Comparison of ENCODE assay signal across 9 mouse cellular contexts in the genomic region with DNA sequence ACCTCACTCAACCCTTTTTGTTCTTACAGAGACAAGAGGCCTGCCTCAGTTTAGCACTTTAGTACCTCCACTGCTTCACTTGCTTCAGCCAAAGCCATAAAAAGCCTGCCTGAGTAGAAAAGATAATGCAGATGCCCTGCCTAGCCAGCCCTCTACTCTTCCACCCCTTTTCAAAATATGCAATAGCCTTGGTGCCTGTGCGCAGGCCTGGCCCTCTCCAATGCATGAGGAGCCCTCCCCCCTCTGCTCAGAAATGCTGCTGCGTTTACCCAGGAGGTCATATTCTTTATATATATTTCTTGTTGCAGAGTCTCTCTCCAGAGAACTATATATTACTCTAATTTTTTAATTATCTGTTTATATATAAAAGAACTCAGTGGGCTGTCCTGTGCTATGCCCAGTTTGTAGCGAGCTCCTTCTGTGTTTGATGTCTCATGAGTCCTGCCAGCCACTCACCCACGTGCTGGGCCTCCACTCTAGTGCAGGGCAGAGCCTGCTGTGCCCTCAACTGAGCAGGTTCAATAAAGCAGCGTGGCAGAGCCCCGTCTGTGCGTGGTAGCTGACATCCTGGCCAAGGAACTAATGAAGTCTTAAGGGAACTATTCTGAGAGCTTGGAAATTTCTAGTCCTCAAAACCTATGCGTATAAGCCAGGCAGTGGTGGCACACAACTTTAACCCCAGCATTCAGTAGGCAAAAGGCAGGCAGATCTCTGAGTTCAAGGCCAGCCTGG. TPM values are rescaled to one million over a fixed set of nuclear protein-coding genes. Genes with fewer than 3 reads are reported as not detected.
DNase-seq lines count a peak whose midpoint lies in the region; ATAC-seq lines count a peak whose summit lies in the region.
"Had no signal": no experiment of that assay in that cellular context is flagged by ENCODE, and none has a peak within 500 bp of the region (broad histone marks: within the 10 kb centered on the region; RNA-seq: fewer than 3 reads in every experiment).

No protein-coding gene starts in this region.

- H3K27ac ChIP-seq in embryonic facial prominence, embryonic 10.5 days (replicated peaks): peak overlapping the region; percentile 77
- H3K27ac ChIP-seq in intestine, embryonic 14.5 days (ENCODE audit: low read depth): peak overlapping the region; percentile 93
- H3K27ac ChIP-seq in neural tube, embryonic 12.5 days: peak overlapping the region; percentile 59

- peak overlapping the region; percentile 23; the same call in 1 of the 2 replicates for H3K4me2 ChIP-seq in intestine, embryonic 14.5 days (ENCODE audit: low read length)
- H3K4me2 ChIP-seq in neural tube, embryonic 12.5 days (replicated peaks): 0 out of 2 replicates have a peak overlapping the region, but pooled peaks have one; percentile 9

- no peaks in the 10 kb centered on the region for H3K9me3 ChIP-seq in embryonic facial prominence, embryonic 10.5 days
- H3K9me3 ChIP-seq in intestine, embryonic 14.5 days (ENCODE audit: control insufficient read depth, low read length): no peaks in the 10 kb centered on the region
- no peaks in the 10 kb centered on the region for H3K9me3 ChIP-seq in neural tube, embryonic 12.5 days

- H3K4me3 ChIP-seq in embryonic facial prominence, embryonic 10.5 days: 0 out of 2 replicates have a peak overlapping the region, but pooled peaks have one; percentile 25
- no peak overlapping the region for H3K4me3 ChIP-seq in intestine, embryonic 14.5 days (ENCODE audit: low read depth, low read length)
- no peak overlapping the region for H3K4me3 ChIP-seq in neural tube, embryonic 12.5 days

- WGBS in embryonic facial prominence, embryonic 10.5 days: 55% methylated on average over 8 of the region's 8 CpGs
- WGBS in intestine, embryonic 14.5 days: 34% methylated on average over 8 of the region's 8 CpGs
- WGBS in neural tube, embryonic 12.5 days: 27% methylated on average over 8 of the region's 8 CpGs

- ATAC-seq in intestine, embryonic 14.5 days (replicated peaks; ENCODE audit: low FRiP score, low TSS enrichment, low read depth): no peak
- peak; percentile 27; the same call in 1 of the 2 replicates for ATAC-seq in neural tube, embryonic 12.5 days (ENCODE audit: low FRiP score, low read depth)

- peak; percentile 47 for DNase-seq in kidney, postnatal 10 days
- no peak for DNase-seq in kidney, adult 11 months
- no peak for DNase-seq in embryonic facial prominence, embryonic 10.5 days (ENCODE audit: low spot score)
- no peak for DNase-seq in intestine, embryonic 14.5 days (ENCODE audit: low spot score)
- no peak for DNase-seq in adrenal gland, postnatal 14 days
- no peak for DNase-seq in thymus, postnatal 4 days
- no peak for DNase-seq in adrenal gland, postnatal 4 days (ENCODE audit: low spot score in 2 of 2)

- H3K4me1 ChIP-seq in embryonic facial prominence, embryonic 10.5 days: peaks cover 32% of the 10 kb centered on the region
- H3K4me1 ChIP-seq in intestine, embryonic 14.5 days (replicated peaks; ENCODE audit: control insufficient read depth, insufficient read depth, low read length): peaks cover 31% of the 10 kb centered on the region
- H3K4me1 ChIP-seq in neural tube, embryonic 12.5 days: peaks cover 26% of the 10 kb centered on the region

- H3K27me3 ChIP-seq in embryonic facial prominence, embryonic 10.5 days (replicated peaks; ENCODE audit: low read depth, poor library complexity, severe bottlenecking): no peaks in the 10 kb centered on the region
- no peaks in the 10 kb centered on the region for H3K27me3 ChIP-seq in intestine, embryonic 14.5 days (replicated peaks; ENCODE audit: control insufficient read depth, insufficient read depth, low read length)
- H3K27me3 ChIP-seq in neural tube, embryonic 12.5 days (replicated peaks): no peaks in the 10 kb centered on the region

- peak overlapping the region; percentile 27 for H3K9ac ChIP-seq in intestine, embryonic 14.5 days (ENCODE audit: low read length)
- H3K9ac ChIP-seq in neural tube, embryonic 12.5 days: 0 out of 2 replicates have a peak overlapping the region, but pooled peaks have one; percentile 33

- H3K36me3 ChIP-seq in embryonic facial prominence, embryonic 10.5 days (replicated peaks): peaks cover 27% of the 10 kb centered on the region; the same call in 1 of the 2 replicates
- H3K36me3 ChIP-seq in intestine, embryonic 14.5 days (ENCODE audit: control insufficient read depth, insufficient read depth, low read length): peaks cover 26% of the 10 kb centered on the region
- 0 out of 2 replicates have a peak, but pooled peaks cover 3% of the 10 kb centered on the region for H3K36me3 ChIP-seq in neural tube, embryonic 12.5 days

RNA-seq across cellular contexts. Expression of gene Ccr10, which starts 15.1 kb away (rescaled TPM):
- polyA plus RNA-seq in embryonic facial prominence, embryonic 10.5 days (2016; fragmentation: Nextera tagmentation; extraction: Ambion mirVana): 0.16 TPM in 1 of 2 replicates, not detected in the other
- 0.23 TPM in 1 of 2 replicates, not detected in the other for polyA plus RNA-seq in intestine, embryonic 14.5 days (2014; fragmentation: Nextera tagmentation; extraction: Ambion mirVana)
- polyA plus RNA-seq in neural tube, embryonic 12.5 days (2016; fragmentation: Nextera tagmentation; extraction: Ambion mirVana): 0.29 and 0.37 TPM in 2 replicates
- 1.4 and 1.5 TPM in 2 replicates for total RNA-seq in adrenal gland, postnatal 14 days (2021)
- total RNA-seq in adrenal gland, postnatal 4 days (2021): under 1 TPM in 1 of 2 experiments, not detected in 1; 0.22 TPM
- total RNA-seq: liver, adult 2 months had no signal

RNA-seq across cellular contexts. Expression of gene Plekhh3, which starts 19.2 kb away (rescaled TPM):
- polyA plus RNA-seq in embryonic facial prominence, embryonic 10.5 days (2016; fragmentation: Nextera tagmentation; extraction: Ambion mirVana): 3.7 and 4.0 TPM in 2 replicates
- 12.8 and 13.8 TPM in 2 replicates for polyA plus RNA-seq in intestine, embryonic 14.5 days (2014; fragmentation: Nextera tagmentation; extraction: Ambion mirVana)
- polyA plus RNA-seq in neural tube, embryonic 12.5 days (2016; fragmentation: Nextera tagmentation; extraction: Ambion mirVana): 16.1 and 17.1 TPM in 2 replicates
- 30.5 and 32.7 TPM in 2 replicates for total RNA-seq in adrenal gland, postnatal 14 days (2021)
- 10 to 100 TPM; 26.9 to 30.7 TPM for total RNA-seq in adrenal gland, postnatal 4 days (2021)

RNA-seq across cellular contexts. Expression of gene Cntnap1, which starts 20.0 kb away (rescaled TPM):
- 0.23 and 0.31 TPM in 2 replicates for polyA plus RNA-seq in embryonic facial prominence, embryonic 10.5 days (2016; fragmentation: Nextera tagmentation; extraction: Ambion mirVana)
- 1.2 and 1.4 TPM in 2 replicates for polyA plus RNA-seq in intestine, embryonic 14.5 days (2014; fragmentation: Nextera tagmentation; extraction: Ambion mirVana)
- 1.7 and 2.2 TPM in 2 replicates for polyA plus RNA-seq in neural tube, embryonic 12.5 days (2016; fragmentation: Nextera tagmentation; extraction: Ambion mirVana)
- 10.9 and 13.5 TPM in 2 replicates for total RNA-seq in adrenal gland, postnatal 14 days (2021)
- 1 to 10 TPM; 3.9 to 4.1 TPM for total RNA-seq in adrenal gland, postnatal 4 days (2021)

RNA-seq across cellular contexts. Expression of gene Tubg2, which starts 34.6 kb away (rescaled TPM):
- 4.9 and 5.7 TPM in 2 replicates for polyA plus RNA-seq in embryonic facial prominence, embryonic 10.5 days (2016; fragmentation: Nextera tagmentation; extraction: Ambion mirVana)
- polyA plus RNA-seq in intestine, embryonic 14.5 days (2014; fragmentation: Nextera tagmentation; extraction: Ambion mirVana): 5.8 and 7.4 TPM in 2 replicates
- 13.4 and 15.1 TPM in 2 replicates for polyA plus RNA-seq in neural tube, embryonic 12.5 days (2016; fragmentation: Nextera tagmentation; extraction: Ambion mirVana)
- 7.2 and 7.9 TPM in 2 replicates for total RNA-seq in adrenal gland, postnatal 14 days (2021)
- total RNA-seq in adrenal gland, postnatal 4 days (2021): 1 to 10 TPM; 7.7 to 8.1 TPM
- total RNA-seq: liver, adult 2 months had no signal

RNA-seq across cellular contexts. Expression of gene Ezh1, which starts 35.9 kb away (rescaled TPM):
- 13.3 and 14.5 TPM in 2 replicates for polyA plus RNA-seq in embryonic facial prominence, embryonic 10.5 days (2016; fragmentation: Nextera tagmentation; extraction: Ambion mirVana)
- 20.2 and 21.8 TPM in 2 replicates for polyA plus RNA-seq in intestine, embryonic 14.5 days (2014; fragmentation: Nextera tagmentation; extraction: Ambion mirVana)
- 14.1 and 14.3 TPM in 2 replicates for polyA plus RNA-seq in neural tube, embryonic 12.5 days (2016; fragmentation: Nextera tagmentation; extraction: Ambion mirVana)
- total RNA-seq in adrenal gland, postnatal 14 days (2021): 28.8 and 37.7 TPM in 2 replicates
- 10 to 100 TPM; 38.8 to 40.3 TPM for total RNA-seq in adrenal gland, postnatal 4 days (2021)
